Mouse (Mus musculus) liver, embryonic 14.5 days (tissue): ENCODE results near the gene Exosc1.
A peak's percentile ranks its signal among the peaks of the same experiment; 100 is the strongest.

ENCODE experiments used
- CTCF ChIP-seq: IDR thresholded peaks from 2 replicates; pipeline ENCODE4 v1.5.1; 2016; ENCODE audit warnings: antibody characterized with exemption, low read depth, control low read depth
- EP300 ChIP-seq: IDR thresholded peaks from 2 replicates; pipeline ENCODE4 v1.6.1; 2016; ENCODE audit warnings: antibody characterized with exemption, low read depth

GRCm38 (mm10) chr19:41980819-41981594 lies 47.8 kb upstream of the Exosc1 start, which contains the start of gene Mms19:
- TF ChIP-seq CTCF (peak; percentile 40), EP300 (no peak)
